Mouse (Mus musculus): ENCODE measurements around the gene Lpin2. TPM values are rescaled to one million over a fixed set of nuclear protein-coding genes. Genes with fewer than 3 reads are reported as not detected.

The Lpin2 gene
- total and polyA plus RNA-seq, 3 experiments: 22.4 to 32.1 TPM; not detected in 1

DNA sequence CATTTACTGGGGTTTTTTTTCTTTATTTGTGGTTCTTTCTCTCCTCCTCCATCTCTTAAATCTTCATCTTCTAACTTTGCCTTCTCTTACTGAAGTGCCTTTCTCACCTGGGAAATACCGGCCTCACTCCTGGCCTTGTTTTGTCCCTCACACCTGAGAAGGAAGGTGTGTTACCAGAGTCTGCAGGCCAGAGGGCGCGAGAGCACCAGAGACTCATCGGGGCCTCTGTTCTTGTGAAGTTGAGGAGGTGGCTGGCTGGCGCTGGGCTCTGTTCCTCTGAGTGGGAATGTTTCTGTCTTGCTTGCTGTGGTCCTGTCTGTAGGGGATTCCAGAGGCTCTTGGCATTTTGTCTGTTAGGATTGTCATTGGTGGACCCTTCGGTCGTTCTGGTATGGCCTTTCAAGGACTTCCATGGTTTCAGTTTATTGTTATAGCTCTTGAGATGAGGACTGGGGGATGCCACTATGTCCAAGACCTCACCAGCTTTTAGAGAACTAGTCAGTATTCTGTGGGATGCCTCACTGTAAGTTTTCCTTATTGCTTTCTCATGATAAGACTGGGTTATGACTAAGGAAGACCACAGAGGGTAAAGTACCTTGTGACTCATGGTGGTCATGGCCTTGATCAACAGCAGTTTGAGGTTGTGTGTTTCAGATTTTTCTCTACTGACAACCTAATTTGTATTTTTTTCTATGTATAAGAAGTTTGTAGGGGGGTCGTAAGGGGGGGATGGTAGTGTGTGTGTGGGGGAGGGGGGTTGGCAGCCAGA is 9.5 kb downstream of the Lpin2 start:
- Histone ChIP-seq H3K36me3 (ENCODE audit: control insufficient read depth in 1 of 2, insufficient read depth in 2 of 2, low read length in 2 of 2) (peaks cover 0 to 69% of the 10 kb centered on the region in 2 experiments; a peak in 2 of 4 replicates), H3K4me3 (ENCODE audit: control insufficient read depth in 1 of 2, insufficient read depth in 1 of 2, low read depth in 2 of 2, low read length in 2 of 2) (no peak overlapping the region), H3K9me3 (replicated peaks; ENCODE audit: insufficient read depth, low read length) (no peaks in the 10 kb centered on the region), H3K79me2 (ENCODE audit: control insufficient read depth, insufficient read depth, low read length, poor library complexity) (peaks cover 59% of the 10 kb centered on the region), H3K27me3 (ENCODE audit: control insufficient read depth in 1 of 2, insufficient read depth in 2 of 2, low read length in 2 of 2) (no peaks in the 10 kb centered on the region), H3K4me1 (ENCODE audit: control insufficient read depth in 1 of 2, insufficient read depth in 2 of 2, low read length in 2 of 2) (peaks cover 16 to 41% of the 10 kb centered on the region in 2 experiments), H3K27ac (ENCODE audit: control insufficient read depth, low read depth, low read length) (peak overlapping the region; percentile 43; the same call in 1 of the 2 replicates), H3K9ac (ENCODE audit: control insufficient read depth, low read depth, low read length, poor library complexity, severe bottlenecking) (no peak overlapping the region)
- DNase-seq (ENCODE audit: low read depth, low spot score): peak; percentile 77
- TF ChIP-seq USF2 (IDR thresholded peaks at IDR 0.05; ENCODE audit: borderline replicate concordance in 1 of 2, insufficient read depth in 1 of 2, low read depth in 1 of 2, low read length in 2 of 2): no peak
- TF ChIP-seq KAT2A (conservative IDR thresholded peaks at IDR 0.05; ENCODE audit: low read depth, low read length): no peak
- no peak for TF ChIP-seq GABPA (IDR thresholded peaks at IDR 0.05; ENCODE audit: low read depth, low read length)
- TF ChIP-seq TBP (IDR thresholded peaks at IDR 0.05; ENCODE audit: low read depth, low read length): no peak
- TF ChIP-seq MYB (IDR thresholded peaks at IDR 0.05; ENCODE audit: low read depth, low read length): no peak
- TF ChIP-seq TCF12 (IDR thresholded peaks at IDR 0.05; ENCODE audit: low read depth, low read length): peak; percentile 59
- no peak for TF ChIP-seq ZNF384 (IDR thresholded peaks at IDR 0.05; ENCODE audit: low read depth, low read length)
- peak; percentile 59 for TF ChIP-seq ETS1 (IDR thresholded peaks at IDR 0.05; ENCODE audit: low read depth, low read length)
- TF ChIP-seq EP300 (IDR thresholded peaks at IDR 0.05; ENCODE audit: low read depth in 1 of 2, low read length in 2 of 2): peak; percentile 82 to 89
- peak; percentile 49; the same call in 1 of the 2 replicates for TF ChIP-seq MAFK (IDR thresholded peaks at IDR 0.05; ENCODE audit: borderline replicate concordance, low read depth, low read length)
- peak; percentile 68 for TF ChIP-seq GATA1 (IDR thresholded peaks at IDR 0.05; ENCODE audit: low read depth, low read length)
- TF ChIP-seq RCOR1 (IDR thresholded peaks at IDR 0.05; ENCODE audit: low read depth, low read length): peak; percentile 79
- 0 out of 6 replicates have a peak, but pooled peaks of 1 of the 3 experiments have one; percentile 7 for TF ChIP-seq CTCF (IDR thresholded peaks at IDR 0.05 in 2 of 3, conservative IDR thresholded peaks at IDR 0.05 in 1 of 3; ENCODE audit: control insufficient read depth in 1 of 3, insufficient read depth in 1 of 3, low read depth in 2 of 3, low read length in 3 of 3, poor library complexity in 1 of 3, severe bottlenecking in 1 of 3)
- TF ChIP-seq SMC3 (IDR thresholded peaks at IDR 0.05; ENCODE audit: low read depth, low read length): no peak
- TF ChIP-seq MAX (IDR thresholded peaks at IDR 0.05; ENCODE audit: low read length): no peak
- no peak for TF ChIP-seq USF1 (IDR thresholded peaks at IDR 0.05; ENCODE audit: low read depth, low read length)
- TF ChIP-seq SIN3A (IDR thresholded peaks at IDR 0.05; ENCODE audit: low read length): peak; percentile 53; the same call in 1 of the 2 replicates
- no peak for TF ChIP-seq ZKSCAN1 (IDR thresholded peaks at IDR 0.05; ENCODE audit: low read depth, low read length)
- TF ChIP-seq NELFE (IDR thresholded peaks at IDR 0.05; ENCODE audit: low read depth, low read length): no peak
- TF ChIP-seq MXI1 (IDR thresholded peaks at IDR 0.05; ENCODE audit: low read depth, low read length): no peak
- TF ChIP-seq MEF2A (IDR thresholded peaks at IDR 0.05; ENCODE audit: extremely low read depth, insufficient replicate concordance, low read depth, low read length, poor library complexity, severe bottlenecking): no peak
- no peak for TF ChIP-seq HCFC1 (IDR thresholded peaks at IDR 0.05; ENCODE audit: low read depth, low read length)
- peak; percentile 73 for TF ChIP-seq TAL1 (IDR thresholded peaks at IDR 0.05; ENCODE audit: low read length)
- no peak for TF ChIP-seq NRF1 (IDR thresholded peaks at IDR 0.05; ENCODE audit: insufficient read depth, low read depth, low read length, poor library complexity, severe bottlenecking)
- TF ChIP-seq JUND (IDR thresholded peaks at IDR 0.05; ENCODE audit: low read depth, low read length): peak; percentile 76; the same call in 1 of the 2 replicates
